Mouse (Mus musculus): ENCODE results near the gene Rad50.

Gene Rad50

DNA sequence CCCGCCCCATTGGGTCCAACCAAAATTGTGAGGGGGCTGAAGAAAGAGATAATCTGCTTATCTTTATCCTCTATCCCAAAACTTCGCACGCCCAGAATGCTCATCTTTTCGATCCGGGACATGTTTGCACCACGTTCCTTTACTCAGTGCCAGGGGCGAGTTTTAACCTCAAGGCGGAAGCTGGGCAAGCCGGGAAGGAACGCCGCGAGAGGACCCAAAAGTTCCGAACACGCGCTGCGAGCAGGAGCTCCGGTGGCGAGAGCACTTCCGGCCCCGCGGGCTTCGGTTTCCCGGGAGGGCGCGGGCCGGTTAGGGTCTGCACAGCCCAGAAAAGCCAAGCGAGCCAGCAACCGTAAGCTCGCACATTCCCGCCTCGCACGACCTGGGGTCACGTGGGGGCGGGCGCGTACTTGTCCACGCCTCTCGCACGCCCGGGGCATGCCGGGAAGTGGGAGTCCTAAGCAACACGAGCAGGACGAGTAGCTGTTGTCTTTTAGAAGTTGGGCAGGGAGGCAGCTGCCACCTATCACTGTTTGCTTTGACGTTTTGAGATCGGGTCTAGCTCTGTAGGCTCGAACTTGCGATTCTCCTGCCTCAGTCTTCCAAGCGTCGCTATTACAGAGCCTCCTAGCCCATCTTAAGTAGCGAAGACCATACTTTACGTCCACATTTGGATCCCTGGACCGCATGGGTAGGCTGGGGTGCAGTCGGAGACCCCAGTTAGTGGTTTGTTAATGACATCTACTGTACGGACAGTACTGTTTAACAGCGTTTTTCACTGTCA, at the start of gene Rad50:
TSS of gene Rad50 (minus strand) at position 386 of the 784 bp plus-strand sequence.
- peak; percentile 94 for DNase-seq (ENCODE audit: low read depth)

DNA sequence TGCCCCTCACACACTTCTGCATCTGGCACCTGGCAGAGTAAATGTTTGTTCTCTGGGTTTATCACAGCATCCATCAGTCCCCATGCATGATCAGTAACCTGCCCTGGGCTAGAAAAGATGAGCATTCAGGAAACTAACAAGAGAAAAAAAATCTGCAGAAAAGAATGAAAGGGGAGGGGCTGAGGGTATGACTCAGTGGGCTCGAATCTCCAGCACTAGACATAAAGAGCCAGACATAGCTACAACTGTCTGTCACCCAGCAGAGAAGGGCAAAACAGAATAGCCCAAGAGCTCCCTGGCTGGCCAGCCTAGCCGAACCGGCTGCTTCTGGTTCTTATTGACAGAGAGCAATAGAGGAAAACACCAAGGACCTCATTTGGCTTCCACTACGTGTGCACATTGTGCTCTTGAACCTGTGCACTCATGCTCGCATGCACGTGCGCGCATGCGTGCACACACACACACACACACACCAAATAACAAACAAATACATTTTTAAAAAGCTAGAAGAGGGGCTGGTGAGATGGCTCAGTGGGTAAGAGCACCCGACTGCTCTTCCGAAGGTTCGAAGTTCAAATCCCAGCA, 48.0 kb upstream of the Rad50 start:
- DNase-seq (ENCODE audit: low read depth): peak; percentile 43

DNA sequence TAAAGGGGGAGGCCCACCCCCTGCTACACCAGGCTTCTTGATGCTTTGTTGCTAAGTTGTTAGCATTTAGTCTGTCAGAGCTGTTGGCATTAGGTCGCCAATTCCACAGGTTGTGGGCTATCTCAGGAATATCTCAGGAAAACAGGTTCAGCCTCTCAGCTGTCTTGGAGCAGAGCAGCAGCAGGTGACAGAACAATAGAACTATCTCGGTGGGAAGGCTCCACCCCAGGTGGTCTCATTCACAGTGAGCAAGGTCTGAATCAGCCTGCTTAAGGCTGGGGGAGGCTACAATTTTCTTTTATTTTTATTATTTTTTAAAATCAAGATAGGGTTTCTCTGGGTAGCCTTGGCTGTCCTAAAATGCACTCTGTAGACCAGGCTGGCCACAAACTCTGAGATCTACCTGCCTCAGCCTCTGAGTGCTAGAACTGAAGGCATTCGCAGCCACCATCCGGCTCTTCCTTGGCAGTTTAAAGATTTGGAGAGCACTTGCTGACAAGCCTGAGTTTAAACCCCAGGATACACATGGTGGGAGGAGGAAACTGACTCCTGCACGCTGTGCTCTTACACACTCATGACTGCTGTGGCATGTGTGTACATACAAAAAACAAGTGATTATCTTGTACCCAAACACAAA, 42.7 kb upstream of the Rad50 start:
- DNase-seq (ENCODE audit: low read depth): no peak

DNA sequence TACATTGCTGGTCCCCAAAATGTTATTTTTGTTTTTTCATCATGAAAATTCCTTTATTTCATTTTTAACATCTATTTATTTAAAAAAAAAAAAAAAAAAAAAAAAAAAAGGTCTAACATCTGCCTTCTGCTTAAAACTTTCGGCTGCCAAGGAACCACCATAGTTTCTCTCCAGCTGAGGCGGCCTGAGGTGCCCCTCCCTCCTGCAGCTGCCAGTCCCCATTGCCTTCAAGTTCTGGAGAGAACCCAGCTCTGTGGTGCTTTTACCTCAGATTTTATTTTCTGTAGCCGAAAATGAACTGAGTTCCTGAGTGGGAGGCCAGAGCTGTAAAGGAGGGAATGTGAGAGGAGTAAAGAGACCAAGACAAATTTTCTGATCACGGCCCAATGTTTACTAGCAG, 42.2 kb upstream of the Rad50 start:
- DNase-seq (ENCODE audit: low read depth): no peak

DNA sequence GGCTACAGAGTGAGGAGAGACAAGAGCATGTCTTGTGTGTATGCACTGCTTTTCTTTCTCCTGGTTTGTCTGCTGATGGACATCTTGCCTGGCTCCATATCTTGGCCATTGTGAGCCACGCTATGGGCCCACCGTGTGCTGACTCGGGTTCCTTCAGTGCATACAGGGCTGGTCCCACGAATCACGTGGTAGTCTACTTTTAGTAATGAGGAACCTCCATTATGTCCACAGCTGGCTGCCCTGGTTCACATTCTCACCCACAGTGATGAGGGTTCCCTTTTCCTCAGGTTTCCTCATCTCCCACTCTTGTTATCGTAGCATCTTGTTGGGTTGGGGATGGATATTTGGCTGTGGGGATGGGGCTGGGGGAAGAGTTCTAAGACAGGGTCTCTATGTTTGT, 41.5 kb upstream of the Rad50 start:
- no peak for DNase-seq (ENCODE audit: low read depth)

DNA sequence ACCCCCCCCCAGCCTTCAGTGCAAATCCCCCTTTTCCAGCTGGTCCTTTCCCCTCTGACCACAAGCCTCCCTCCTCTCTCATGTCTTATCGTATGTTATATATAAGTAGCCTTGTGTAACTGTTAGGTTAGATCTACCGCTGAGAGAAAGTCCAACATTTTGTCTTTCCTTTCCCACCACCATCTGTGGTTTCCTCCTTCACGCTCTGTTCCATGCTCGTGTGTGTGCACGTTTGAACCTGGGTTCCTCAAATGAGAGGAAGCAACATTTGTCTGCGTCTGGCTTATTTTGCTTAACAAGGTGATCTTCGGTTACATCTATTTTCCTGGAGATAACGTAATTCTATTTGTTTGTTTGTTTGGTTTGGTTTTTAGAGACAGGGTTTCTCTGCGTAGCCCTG, 40.9 kb upstream of the Rad50 start:
- DNase-seq (ENCODE audit: low read depth): no peak

DNA sequence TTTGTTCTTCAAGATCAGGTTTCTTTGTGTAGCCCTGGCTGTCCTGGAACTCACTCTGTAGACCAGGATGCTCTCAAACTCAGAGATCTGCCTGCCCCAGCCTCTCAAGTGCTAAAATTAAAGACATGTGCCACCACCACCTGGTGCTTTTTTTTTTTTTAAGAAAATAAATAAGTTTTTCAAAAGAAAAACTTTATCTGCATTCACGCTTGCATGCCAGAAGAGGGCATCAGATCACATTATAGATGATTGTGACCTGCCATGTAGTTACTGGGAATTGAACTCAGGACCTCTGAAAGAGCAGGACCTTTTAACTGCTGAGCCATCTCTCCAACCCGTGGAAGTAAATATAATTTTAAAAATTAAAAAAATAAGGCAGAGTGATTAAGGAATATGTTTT, 38.1 kb upstream of the Rad50 start:
- peak; percentile 40 for DNase-seq (ENCODE audit: low read depth)

DNA sequence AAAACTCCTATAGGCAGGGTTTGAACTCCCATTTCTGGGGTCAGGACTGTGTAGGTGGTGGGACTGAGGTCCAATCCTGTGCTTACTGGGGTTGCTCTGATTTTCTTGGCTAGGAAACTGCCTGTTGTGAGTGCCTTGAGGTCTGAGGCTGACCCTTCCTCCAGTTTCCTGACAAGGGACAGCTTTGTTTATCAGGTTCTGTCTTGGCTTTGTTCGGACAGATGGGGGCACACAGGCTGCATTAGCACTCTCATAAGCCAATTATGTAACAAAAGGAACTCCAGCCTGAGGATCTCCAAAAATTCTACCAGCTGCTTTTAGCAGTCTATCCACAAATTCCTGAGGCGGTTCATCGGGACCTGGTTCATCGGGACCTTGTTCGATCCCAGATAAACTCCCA, 35.2 kb upstream of the Rad50 start:
- DNase-seq (ENCODE audit: low read depth): no peak

DNA sequence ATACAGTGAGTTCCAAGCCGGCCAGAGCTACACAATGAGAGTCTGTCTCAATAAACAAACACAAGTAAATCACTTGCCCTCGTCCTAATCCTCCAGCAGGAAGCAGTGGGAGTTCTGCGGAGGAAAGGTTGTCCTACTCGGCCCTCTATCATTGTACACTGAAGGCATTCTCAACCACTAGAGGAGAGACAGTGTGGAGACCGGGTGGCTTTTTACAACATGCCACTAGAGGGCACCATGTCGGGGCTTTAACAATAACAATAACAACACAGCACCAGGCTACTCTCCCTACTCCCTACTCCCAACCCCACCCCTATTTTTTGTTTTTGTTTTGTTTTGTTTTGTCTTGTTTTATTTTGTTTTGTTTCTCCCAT, 30.4 kb upstream of the Rad50 start:
- peak; percentile 90 for DNase-seq (ENCODE audit: low read depth)

DNA sequence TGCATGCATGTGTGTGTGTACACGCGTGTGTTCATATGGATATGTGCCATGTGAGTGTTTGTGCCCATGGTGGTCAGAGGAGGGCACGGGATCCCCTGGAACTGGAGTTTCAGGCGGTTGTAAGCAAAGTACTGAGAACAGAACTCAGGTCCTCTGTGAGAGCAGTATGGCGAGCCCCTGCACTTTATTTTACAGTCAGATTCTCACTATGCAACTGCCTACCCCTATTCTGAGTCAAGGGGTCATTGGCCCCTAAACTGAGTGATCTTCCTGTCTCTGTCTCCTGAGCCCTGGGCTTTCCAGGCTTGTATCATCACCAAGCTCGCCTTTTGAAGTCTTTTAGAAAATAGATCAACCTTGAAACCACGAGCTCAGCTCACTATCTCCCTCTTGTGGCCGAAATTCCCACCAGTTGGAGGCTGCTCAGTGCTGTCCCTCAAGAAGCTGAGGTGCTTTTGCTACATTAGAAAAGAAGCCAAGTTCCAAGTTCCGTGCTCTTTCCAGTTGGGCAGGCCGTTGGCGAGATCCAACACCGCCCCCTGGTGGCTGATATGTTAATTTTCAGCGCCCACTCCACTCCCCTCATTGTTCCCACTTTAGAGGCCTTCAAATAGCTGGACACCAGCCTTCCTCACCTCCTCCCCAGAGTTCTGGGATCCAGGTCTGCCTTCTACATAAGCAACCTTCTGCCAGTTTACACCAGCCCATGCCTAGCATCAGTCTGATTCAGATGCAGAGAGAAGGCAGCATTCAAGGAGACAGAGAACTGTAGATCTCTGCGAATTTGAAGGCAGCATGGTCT, 29.9 kb upstream of the Rad50 start:
- peak; percentile 94 for DNase-seq (ENCODE audit: low read depth)

DNA sequence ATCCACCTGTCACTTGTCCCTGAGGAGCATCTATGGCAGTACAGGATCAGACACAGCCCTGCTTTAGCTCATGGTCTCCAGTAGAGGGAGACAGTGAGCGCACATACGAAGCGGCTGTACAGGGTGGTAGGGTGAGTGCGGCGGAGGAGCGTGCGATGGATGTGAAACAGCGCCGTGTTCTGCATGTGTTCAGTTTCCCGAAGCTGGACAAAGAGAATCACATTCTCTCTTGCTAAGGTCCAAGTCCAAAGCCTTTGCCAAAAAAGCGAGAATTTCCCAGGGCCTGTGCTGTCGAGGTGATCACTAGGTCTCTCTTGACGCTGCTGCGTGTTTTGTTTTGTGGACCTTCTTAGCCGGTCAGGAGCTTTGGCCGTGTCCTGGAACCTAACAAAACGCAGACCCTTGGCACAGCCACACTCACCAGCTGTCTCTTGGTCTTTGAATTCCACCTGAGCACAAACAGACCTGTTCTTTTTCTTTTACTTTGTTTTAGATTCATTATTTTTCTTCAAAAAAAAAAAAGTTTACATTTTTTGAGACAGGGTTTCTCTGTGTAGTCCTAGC, 28.6 kb upstream of the Rad50 start:
- DNase-seq (ENCODE audit: low read depth): peak; percentile 93

DNA sequence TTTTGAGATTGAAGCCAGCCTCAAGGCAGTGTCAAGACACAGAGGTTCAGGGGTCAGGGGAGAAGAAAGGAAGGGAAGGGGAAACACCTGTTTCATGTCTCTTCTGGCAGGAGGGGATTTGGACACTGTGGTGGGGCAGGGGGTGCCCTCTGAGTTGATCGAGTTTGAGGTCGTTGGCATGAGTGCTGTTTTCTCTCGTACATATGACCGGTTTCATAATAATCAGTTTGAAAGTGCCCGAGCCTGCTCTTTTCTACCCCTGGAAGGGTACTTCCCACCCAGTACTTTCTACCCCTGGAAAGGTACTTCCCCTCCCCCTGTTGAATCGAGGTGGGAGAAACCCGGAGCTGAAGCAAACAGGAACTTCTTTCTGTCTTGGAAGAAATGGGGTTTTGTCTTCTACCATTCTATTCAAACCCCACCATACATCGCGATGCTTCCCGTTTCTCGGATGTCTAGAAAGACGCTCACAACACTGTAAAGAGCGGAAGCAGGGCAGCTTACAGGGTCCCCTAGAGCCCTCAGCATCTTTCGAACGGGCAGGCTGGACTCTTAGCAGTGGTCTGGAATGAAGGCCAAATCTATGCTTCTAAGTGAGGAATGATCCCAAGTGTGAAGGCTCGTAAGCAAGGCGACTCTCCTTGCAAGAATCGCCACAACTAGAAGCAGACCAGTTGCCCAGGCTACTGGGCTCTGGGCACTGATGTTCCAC, 28.0 kb upstream of the Rad50 start:
- DNase-seq (ENCODE audit: low read depth): no peak

DNA sequence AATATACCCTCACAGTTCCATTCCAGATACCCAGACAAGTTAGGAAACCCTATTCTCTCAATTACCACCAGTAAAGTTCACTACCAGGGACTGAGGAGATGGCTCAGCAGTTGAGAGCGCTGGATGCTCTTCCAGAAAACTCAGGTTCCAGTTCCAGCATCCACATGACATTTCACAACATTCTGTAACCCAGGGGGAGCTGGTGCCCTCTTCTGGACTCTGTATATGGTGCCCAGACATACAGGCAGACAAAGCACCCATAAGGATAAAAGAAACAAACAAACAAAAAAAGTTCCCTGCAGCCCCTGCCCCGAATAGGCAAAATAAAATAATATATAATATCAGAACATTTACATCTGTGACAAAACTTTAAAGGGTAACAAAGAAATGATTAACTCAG, 27.3 kb upstream of the Rad50 start:
- peak; percentile 29 for DNase-seq (ENCODE audit: low read depth)

DNA sequence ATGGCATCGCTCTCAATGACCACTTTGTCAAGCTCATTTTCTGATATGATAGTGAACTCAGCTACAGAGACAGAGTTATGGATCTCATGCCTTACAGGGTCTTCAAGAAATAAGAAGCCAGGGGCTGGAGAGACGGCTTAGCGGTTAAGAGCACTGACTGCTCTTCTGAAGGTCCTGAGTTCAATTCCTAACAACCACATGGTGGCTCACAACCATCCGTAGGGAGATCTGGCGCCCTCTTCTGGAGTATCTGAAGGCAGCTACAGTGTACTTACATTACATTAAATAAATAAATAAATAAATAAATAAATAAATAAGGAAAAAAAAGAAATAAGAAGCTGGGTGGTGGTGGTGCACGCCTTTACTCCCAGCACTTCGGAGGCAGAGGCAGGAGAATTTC, 26.7 kb upstream of the Rad50 start:
- peak; percentile 70 for DNase-seq (ENCODE audit: low read depth)

DNA sequence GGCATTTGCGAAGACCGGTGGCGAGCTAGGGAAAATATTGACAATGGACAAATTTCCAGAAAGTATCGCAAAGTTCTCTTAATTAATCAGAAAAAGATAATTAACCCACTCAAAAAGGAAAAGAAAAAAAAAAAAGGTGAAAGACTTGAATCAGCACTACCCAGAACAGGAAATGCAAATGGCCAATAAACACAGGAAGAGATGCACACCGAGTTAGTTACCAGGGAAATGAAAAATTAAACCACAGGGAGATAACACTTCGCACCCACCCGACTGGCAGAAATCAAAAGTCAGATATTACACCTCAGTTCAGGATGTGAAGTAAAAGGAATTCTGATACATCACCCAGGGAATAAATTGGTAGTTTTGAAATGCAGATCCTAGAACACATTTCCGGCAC, 25.1 kb upstream of the Rad50 start:
- no peak for DNase-seq (ENCODE audit: low read depth)

DNA sequence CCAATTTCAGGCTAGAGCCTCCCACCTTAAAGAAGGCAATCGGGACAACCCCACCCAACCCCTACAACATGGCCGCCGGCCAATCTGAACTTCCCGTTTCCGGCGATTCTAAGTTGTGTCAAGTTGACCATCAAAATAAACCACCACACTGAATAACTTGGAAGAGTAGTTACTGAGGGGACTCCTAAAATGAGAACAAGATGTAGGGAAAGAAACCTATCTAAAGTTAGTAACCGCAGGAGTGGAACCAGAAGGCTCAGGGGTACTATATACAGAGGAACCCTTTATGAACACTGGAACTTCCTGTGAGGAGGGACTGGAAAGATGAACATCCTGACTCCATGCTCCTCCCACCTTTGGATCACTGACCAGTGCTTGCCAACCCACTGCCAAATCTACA, 24.3 kb upstream of the Rad50 start:
- no peak for DNase-seq (ENCODE audit: low read depth)

DNA sequence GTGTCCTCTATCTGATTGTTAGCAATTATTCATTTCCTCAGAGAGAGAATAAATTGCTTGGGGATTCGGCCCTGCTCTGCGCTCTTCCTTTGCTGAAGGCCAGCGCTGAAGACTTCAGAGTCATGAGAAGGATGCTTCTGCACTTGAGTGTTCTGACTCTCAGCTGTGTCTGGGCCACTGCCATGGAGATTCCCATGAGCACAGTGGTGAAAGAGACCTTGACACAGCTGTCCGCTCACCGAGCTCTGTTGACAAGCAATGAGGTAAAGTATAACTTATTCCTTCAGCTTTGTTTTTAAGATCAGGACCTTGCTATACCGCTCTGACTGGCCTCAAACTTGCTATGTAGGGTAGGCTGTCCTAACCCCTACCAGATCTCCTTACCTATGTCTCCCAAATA, 13.6 kb upstream of the Rad50 start, which contains the start of gene Il5:
TSS of gene Il5 (plus strand) at position 80 of the 400 bp plus-strand sequence.
- no peak for DNase-seq (ENCODE audit: low read depth)

DNA sequence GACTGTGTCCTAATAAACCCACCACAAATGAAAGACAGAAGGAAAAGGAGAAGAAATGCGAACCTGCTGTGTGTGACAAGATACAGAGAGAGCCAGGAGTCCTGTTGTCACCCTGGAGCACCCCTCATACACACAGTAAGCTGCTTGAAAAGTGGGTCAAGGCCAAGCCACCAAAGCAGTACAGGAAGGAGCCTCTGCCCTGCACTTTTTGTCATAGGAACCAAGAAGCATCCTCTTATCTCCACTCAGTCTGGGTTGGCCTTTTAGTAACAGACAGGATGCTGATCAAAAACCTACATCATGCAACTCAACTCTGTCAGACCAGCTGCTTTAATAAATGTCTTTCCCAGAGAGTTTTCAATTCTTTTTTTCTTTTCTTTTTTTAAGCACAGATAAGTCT, 12.6 kb upstream of the Rad50 start:
- no peak for DNase-seq (ENCODE audit: low read depth)

DNA sequence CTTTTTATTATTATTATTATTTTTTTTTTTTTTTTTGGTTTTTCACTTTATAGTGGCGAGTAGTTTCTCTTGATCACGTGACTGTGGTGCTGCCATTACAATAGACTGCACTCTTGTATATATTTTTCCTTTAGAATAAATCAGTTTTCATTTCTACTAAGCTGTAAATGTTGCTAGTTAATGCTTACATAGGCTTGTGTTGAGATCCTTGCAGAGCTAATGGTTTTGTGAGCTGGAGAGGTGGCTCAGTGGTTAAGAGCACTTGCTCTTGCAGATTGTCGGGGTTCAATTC, 545 bp upstream of the Rad50 start:
- no peak for DNase-seq (ENCODE audit: low read depth)

DNA sequence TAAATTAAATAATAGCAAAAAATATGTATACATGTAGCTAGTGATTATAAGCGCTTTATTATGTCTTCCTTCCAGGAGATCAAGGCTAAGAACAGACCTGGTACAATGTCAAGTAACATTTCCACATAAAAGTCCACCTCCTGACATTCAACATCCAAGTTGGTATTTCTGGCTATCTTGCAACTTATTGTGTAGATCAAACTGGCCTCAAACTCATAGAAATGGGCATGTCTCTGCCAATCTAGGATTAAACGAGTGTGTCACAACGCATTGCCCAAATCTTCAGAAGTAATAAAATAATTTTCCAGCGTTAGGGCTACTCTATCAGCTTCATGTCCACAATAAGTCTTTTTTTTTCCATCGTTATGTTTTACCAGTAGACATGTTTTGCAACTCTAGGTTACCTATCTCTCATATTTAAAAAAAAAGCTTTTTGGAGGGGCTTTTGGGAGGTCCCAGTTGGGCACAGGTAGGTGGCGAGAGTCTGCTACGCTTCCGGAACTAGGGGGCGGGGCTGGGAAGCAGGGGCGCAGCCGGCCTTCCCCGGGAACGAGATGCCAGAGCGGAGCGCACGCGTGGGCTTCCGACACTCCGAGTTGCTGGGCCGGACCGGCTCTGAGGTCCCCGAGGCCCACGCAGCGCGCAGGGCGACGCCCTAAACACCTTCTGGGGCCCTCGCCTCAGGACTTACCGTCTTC, 734 bp downstream of the Rad50 start:
- DNase-seq (ENCODE audit: low read depth): peak; percentile 77

DNA sequence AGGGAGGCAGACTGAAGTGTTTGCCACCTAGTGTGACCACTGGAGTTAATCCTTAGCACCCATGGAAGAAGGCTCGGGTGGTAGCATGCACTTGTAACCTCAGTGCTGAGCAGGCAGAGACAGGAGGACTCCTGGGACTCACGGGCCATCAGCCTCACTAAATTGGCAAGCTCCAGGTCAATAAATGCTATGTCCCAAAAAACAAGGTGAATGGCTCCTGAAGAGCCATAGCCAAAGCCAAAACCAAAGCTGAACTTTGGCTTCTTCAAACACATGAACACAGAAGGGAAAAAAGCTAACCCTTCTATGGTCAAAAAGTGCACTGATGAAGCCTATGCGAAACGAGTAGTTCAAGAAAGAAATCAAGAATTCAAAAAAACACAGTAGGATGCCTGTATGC, 7.8 kb downstream of the Rad50 start:
- DNase-seq (ENCODE audit: low read depth): no peak
